Mouse (Mus musculus) Patski (cell line): Measurements from ENCODE around the gene Clca4b. TPM values are rescaled to one million over a fixed set of nuclear protein-coding genes. Genes with fewer than 3 reads are reported as not detected.
"Not testable (repeated sequence)": the region's sequence is repeated elsewhere in the genome, so short reads cannot be mapped to it uniquely, and the experiment has no call there.

Source experiments
- ATAC-seq: fragments of 100-300 bp; one replicate; pipeline ENCODE4 v1.8.0; 2021
- CTCF ChIA-PET: fragments of 350-600 bp; sonication (Branson Sonifier 250); formaldehyde crosslinking; loops from one replicate; lab custom pipeline; 2022; ENCODE audit warnings: inconsistent platforms; lab: Charles Lee
- POLR2A ChIA-PET: fragments of 350-600 bp; sonication (Branson Sonifier 250); formaldehyde crosslinking; loops from one replicate; lab custom pipeline; 2022; ENCODE audit warnings: antibody characterized with exemption, inconsistent platforms; lab: Charles Lee
- DNase-seq: peaks from one replicate; pipeline ENCODE4 v3.0.0-alpha.2; 2011; ENCODE audit warnings: low read depth, low spot score
- H3K27me3 ChIP-seq: fragments of 371-371 bp; one replicate; pipeline ENCODE4 v1.5.1; 2021
- CTCF ChIP-seq: fragments of 100-300 bp; IDR thresholded peaks from one replicate; pipeline ENCODE4 v1.5.1; 2021
- in situ Hi-C: fragments of 300-500 bp; cut with MboI; formaldehyde crosslinking; loops from 3 replicates; pipeline ENCODE4 v1.11.1; 2018; ENCODE audit warnings: low pct_unique_long_range_greater_than_20kb, mixed read lengths
- polyA plus RNA-seq: library from polyadenylated mRNA; unstranded; gene quantifications from one replicate; pipeline ENCODE4 v1.2.3, GENCODE M21; 2021

Clca4b gene
- polyA plus RNA-seq, 1 experiment from 2014 or later = 0.13 TPM

DNA sequence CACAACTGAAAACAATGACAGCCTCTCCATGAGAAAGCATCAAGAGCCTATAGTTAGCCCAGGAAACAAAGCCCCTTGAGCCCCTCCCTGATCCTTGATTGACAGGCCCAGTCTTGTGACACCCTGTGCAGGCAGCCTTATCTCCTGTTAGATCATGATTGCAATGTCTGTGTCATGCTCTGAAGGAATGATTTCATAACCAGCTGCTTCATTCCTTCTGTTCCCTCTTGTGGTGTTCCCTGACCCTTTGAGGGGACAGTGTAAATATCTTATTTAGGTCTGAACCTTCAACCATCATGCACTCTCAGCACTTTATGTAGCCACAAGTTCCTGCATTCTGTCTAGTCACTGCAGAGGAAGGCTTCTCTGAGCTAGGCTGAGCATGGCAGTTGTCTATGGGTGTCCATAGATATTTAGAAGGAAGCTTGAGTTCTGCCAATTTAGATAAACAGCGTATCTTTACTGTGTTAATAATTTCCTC lies 722 bp upstream of the Clca4b start:
- DNase-seq = peak; percentile 6
- TF ChIP-seq CTCF = no peak
- in situ Hi-C loops = no loop called here
- ChIA-PET POLR2A (no interaction called here), CTCF (no interaction called here)
- peak; percentile 44 for ATAC-seq
- H3K27me3 ChIP-seq = no peaks in the 10 kb centered on the region

DNA sequence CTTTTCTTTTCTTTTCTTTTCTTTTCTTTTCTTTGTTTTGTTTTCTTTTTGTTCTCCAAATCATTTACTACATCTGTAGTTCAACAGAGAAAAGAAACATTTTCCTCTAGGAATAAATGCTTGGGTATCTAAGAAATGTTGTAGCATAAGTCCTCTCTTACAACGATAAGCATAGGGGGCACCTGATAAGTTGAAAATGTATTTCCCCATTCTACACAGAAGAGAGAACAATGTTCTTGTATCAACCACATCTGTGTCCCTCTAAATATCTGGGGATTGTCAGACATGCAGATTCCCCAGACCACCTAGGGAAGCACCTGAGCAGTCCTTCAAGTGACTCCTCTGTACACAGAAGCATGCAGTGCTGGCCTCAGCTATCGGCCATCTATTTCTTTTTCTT lies 18.3 kb downstream of the Clca4b start:
- CTCF ChIA-PET = no interaction called here
- ATAC-seq = no peak
- TF ChIP-seq CTCF = no peak
- POLR2A ChIA-PET = no interaction called here
- no peak for DNase-seq
- H3K27me3 ChIP-seq = no peaks in the 10 kb centered on the region
- in situ Hi-C loops = no loop called here

DNA sequence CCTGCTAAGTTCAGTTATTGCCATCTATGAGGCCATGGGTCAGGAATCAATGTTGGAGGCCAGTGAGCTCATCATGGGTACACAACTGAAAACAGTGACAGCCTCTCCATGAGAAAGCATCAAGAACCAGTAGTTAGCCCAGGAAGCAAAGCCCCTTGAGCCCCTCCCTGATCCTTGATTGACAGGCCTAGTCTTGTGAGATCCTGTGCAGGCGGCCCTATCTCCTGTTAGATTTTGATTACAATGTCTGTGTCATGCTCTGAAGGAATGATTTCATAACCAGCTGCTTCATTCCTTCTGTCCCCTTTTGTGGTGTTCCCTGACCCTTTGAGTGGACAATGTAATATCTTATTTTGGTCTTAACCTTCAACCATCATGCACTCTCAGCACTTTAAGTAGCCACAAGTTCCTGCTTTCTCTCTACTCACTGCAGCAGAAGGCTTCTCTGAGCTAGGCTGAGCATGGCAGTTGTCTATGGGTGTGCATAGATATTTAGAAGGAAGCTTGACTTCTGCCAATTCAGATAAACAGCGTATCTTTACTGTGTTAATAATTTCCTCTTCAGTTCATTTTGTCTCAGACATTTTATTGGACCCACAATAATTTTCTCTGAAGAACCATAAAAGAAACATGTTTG lies 35.2 kb downstream of the Clca4b start:
- DNase-seq (no peak), ATAC-seq (no peak)
- POLR2A ChIA-PET = no interaction called here
- H3K27me3 ChIP-seq = no peaks in the 10 kb centered on the region
- CTCF ChIA-PET = no interaction called here
- no peak for TF ChIP-seq CTCF
- in situ Hi-C loops = no loop called here

DNA sequence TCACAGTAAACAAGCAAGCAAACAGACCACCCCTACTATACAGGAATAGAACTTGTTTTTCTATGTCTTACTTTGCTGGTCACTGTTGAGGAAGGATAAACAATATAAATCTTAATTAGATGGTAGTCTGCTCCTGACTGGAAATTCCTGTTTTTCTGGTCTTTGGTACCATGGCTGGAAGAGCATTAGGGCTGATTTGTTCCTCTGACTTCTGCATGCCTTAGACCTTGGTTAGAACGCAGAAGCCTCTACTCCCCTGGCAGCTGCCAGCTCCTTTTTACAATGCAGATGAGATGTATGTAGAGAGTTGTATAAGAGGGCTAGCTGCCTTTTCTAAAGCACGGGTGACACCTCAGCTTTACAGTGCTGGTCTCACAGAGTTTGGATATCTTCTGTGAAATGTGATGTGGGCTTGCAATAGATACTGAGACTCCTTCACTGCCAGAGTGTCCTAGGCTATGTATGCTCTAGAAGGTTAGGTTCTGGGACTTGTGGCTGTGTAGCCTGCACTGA lies 42.0 kb downstream of the Clca4b start:
- no peak for TF ChIP-seq CTCF
- ChIA-PET POLR2A (no interaction called here), CTCF (no interaction called here)
- DNase-seq = no peak
- H3K27me3 ChIP-seq = no peaks in the 10 kb centered on the region
- in situ Hi-C loops = no loop called here
- no peak for ATAC-seq

DNA sequence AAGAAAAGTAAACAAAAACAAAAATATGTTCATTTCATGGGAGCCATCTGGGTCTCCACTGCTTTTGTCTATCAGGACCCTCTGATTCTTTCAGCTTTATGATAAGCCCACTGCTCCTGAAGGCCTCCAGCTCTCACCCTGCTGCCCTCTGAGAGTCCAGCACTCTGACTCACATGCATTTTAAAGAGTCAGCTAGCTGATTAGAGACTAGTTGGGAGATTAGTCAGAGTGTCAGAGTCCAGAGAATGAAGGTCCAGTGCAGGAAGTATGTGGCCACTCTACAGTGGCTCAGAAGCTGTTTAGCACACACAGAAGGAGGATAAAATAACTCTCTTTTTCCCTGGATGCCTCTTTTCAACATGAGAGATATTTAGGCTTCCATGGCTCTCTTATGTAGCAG lies 45.4 kb downstream of the Clca4b start:
- ATAC-seq (peak; percentile 98), DNase-seq (peak; percentile 24)
- no peak for TF ChIP-seq CTCF
- no peaks in the 10 kb centered on the region for H3K27me3 ChIP-seq
- ChIA-PET POLR2A (no interaction called here), CTCF (no interaction called here)
- in situ Hi-C loops = no loop called here

DNA sequence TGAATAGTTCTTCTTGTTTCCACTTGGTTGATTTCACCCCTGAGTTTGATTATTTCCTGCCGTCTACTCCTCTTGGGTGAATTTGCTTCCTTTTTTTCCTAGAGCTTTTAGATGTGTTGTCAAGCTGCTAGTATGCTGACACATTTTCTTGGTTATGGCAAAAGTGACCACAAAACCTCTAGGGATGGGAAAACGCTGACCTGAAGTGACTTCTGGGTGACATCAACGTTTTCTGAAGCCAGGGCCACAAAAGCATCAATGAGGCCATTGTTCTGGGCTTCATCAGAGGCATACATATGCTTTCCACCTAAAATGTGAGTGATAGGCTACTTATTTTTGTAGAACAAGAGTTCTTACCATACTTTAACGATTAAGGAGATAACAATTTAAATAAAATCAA lies 60.3 kb downstream of the Clca4b start:
- DNase-seq = peak; percentile 22
- POLR2A ChIA-PET, in situ Hi-C loops, H3K27me3 ChIP-seq, CTCF ChIA-PET, ATAC-seq: not testable (repeated sequence)

Other genes with a start within 250 kb of the Clca4b start
- gene Sh3glb1, start 212.2 kb downstream of the Clca4b start, polyA plus RNA-seq = 161 TPM
- 0.08 TPM for gene Clca3a1, start 171.6 kb downstream of the Clca4b start, polyA plus RNA-seq
- 0.30 TPM for gene Clca3a2, start 113.0 kb downstream of the Clca4b start, polyA plus RNA-seq
- 1.2 TPM for gene Clca3b, start 83.2 kb downstream of the Clca4b start, polyA plus RNA-seq
- 0.14 TPM for gene Clca4a, start 42.5 kb upstream of the Clca4b start, polyA plus RNA-seq
- gene Clca1, start 100.2 kb upstream of the Clca4b start, polyA plus RNA-seq = not detected
- 0.03 TPM for gene Clca2, start 166.9 kb upstream of the Clca4b start, polyA plus RNA-seq
- 46.3 TPM for gene Odf2l, start 186.1 kb upstream of the Clca4b start, polyA plus RNA-seq